Mouse (Mus musculus): ENCODE results near the gene Bri3bp.

DNA sequence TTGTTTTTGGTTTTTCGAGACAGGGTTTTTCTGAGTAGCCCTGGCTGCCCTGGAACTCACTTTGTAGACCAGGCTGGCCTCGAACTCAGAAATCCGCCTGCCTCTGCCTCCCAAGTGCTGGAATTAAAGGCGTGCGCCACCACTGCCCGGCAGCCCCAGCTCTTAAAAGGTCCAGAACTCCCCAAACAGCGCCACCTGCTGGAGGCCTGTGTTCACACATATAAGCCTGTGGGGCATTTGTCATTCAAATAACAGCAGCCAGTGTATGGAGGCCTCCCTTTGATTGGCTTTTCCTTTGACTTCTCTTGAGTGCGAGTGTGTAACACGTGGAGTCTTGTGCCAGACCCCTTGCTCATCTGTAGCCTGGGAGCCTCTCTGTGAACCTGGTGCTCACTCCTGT lies 66.2 kb downstream of the Bri3bp start:
- TF ChIP-seq CTCF (IDR thresholded peaks at IDR 0.05; ENCODE audit: borderline replicate concordance, insufficient read depth, low read length) (no peak), POLR2A (IDR thresholded peaks at IDR 0.05; ENCODE audit: low read depth, low read length) (no peak)
